Mouse (Mus musculus): Measurements from ENCODE around the gene Myo1b.

GRCm38 (mm10) chr1:51909204-51909603 lies 6.7 kb downstream of the Myo1b start:
- TF ChIP-seq SMC3 (IDR thresholded peaks at IDR 0.05; ENCODE audit: low read depth, low read length) (no peak), MAX (IDR thresholded peaks at IDR 0.05; ENCODE audit: low read length) (no peak), KAT2A (IDR thresholded peaks at IDR 0.05; ENCODE audit: insufficient replicate concordance, low read length) (no peak), PAX5 (IDR thresholded peaks at IDR 0.05; ENCODE audit: low read length) (no peak), HCFC1 (IDR thresholded peaks at IDR 0.05; ENCODE audit: low read depth, low read length) (no peak), TCF12 (IDR thresholded peaks at IDR 0.05; ENCODE audit: low read depth, low read length) (no peak), MAFK (IDR thresholded peaks at IDR 0.05; ENCODE audit: insufficient replicate concordance, low read length) (no peak), MXI1 (IDR thresholded peaks at IDR 0.05; ENCODE audit: low read depth, low read length) (no peak)

Measured in CH12.LX (cell line).